Mouse (Mus musculus) midbrain, embryonic 11.5 days (tissue): Measurements from ENCODE around the gene Lrrd1. TPM values are rescaled to one million over a fixed set of nuclear protein-coding genes. Genes with fewer than 3 reads are reported as not detected.

ENCODE experiments used
- ATAC-seq: fragments of 200-750 bp; cut with Nextera tagmentation; 2 replicates; pipeline ENCODE4 v1.8.0; 2017; ENCODE audit warnings: moderate TSS enrichment, moderate library complexity; ENCODE audit not compliant: low FRiP score
- DNase-seq: peaks from one replicate; pipeline ENCODE4 v3.0.0; 2015; ENCODE audit warnings: low spot score; ENCODE audit errors: missing footprints
- H3K27ac ChIP-seq: fragments of 300-500 bp; sonication (generic); 2 replicates; pipeline ENCODE4 v1.5.1; 2014; ENCODE audit warnings: low read depth, low read length
- H3K27me3 ChIP-seq: fragments of 300-500 bp; sonication (generic); 2 replicates; pipeline ENCODE4 v1.6.1; 2014; ENCODE audit warnings: mild to moderate bottlenecking, low read length, moderate library complexity, mixed read lengths; ENCODE audit not compliant: control insufficient read depth, insufficient read depth
- H3K36me3 ChIP-seq: fragments of 300-500 bp; sonication (generic); 2 replicates; pipeline ENCODE4 v1.6.1; 2014; ENCODE audit warnings: mild to moderate bottlenecking, low read length, moderate library complexity, mixed read lengths; ENCODE audit not compliant: control insufficient read depth, insufficient read depth
- H3K4me1 ChIP-seq: fragments of 300-500 bp; sonication (generic); 2 replicates; pipeline ENCODE4 v1.6.1; 2014; ENCODE audit warnings: low read length; ENCODE audit not compliant: control insufficient read depth, insufficient read depth
- H3K4me2 ChIP-seq: fragments of 300-500 bp; sonication (generic); 2 replicates; pipeline ENCODE4 v1.6.1; 2014; ENCODE audit warnings: mild to moderate bottlenecking, moderate library complexity
- H3K4me3 ChIP-seq: fragments of 300-500 bp; sonication (generic); 2 replicates; pipeline ENCODE4 v1.5.1; 2014; ENCODE audit warnings: low read depth, low read length
- H3K9ac ChIP-seq: fragments of 300-500 bp; sonication (generic); 2 replicates; pipeline ENCODE4 v1.6.1; 2014; ENCODE audit warnings: low read length
- H3K9me3 ChIP-seq: fragments of 300-500 bp; sonication (generic); 2 replicates; pipeline ENCODE4 v1.6.1; 2016; ENCODE audit warnings: low read length; ENCODE audit not compliant: control insufficient read depth
- WGBS: fragments of 180-500 bp; shearing (Covaris S2); extraction: QIAGEN DNeasy Blood & Tissue Kit; methylation state at CpG from one replicate; pipeline ENCODE4 v1.1.7; 2014; 5-methylcytosine and 5-hydroxymethylcytosine counted together
- polyA plus RNA-seq: library from polyadenylated mRNA; unstranded; fragments of >200 nt; fragmentation: Nextera tagmentation; extraction: Ambion mirVana; gene quantifications from 2 replicates; pipeline ENCODE4 v1.2.1, GENCODE M21; 2014

Gene Lrrd1
- polyA plus RNA-seq, 1 experiment from 2014 or later: 0.10 TPM

DNA sequence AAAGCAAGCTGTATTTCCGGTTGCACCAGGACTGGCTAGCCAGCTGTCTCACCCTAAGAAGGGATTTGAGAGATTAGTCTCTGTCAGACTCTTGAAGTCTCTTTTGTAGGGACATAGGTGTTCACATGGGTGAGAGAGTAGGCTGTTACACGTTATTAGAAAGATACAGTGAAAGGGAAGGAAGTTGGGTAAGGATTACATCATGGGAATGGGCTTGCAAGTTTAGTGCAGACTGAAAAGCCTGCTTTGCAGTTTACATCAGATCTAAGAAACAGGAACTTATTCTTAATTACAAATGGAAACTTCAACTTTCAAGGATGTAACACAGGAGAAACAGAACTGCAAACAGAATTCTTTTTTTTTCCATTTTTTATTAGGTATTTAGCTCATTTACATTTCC, 60.5 kb downstream of the Lrrd1 start:
- WGBS: 75% methylated on average over 2 of the region's 2 CpGs
- ATAC-seq: no peak

More for the DNA sequence above, 60.5 kb downstream of the Lrrd1 start:
- no peak overlapping the region for H3K4me3 ChIP-seq
- no peak for DNase-seq
- no peaks in the 10 kb centered on the region for H3K9me3 ChIP-seq
- H3K27me3 ChIP-seq: no peaks in the 10 kb centered on the region
- H3K9ac ChIP-seq: no peak overlapping the region
- no peak overlapping the region for H3K4me2 ChIP-seq
- no peaks in the 10 kb centered on the region for H3K36me3 ChIP-seq
- no peak overlapping the region for H3K27ac ChIP-seq
- H3K4me1 ChIP-seq: no peaks in the 10 kb centered on the region

Other genes with a start within 250 kb of the Lrrd1 start
- gene Pex1, start 249.1 kb upstream of the Lrrd1 start, polyA plus RNA-seq: 13.3 and 13.6 TPM in 2 replicates
- 13.8 and 15.9 TPM in 2 replicates for gene Rbm48, start 248.6 kb upstream of the Lrrd1 start, polyA plus RNA-seq
- not detected in 2 replicates for gene Tmbim7, start 194.0 kb upstream of the Lrrd1 start, polyA plus RNA-seq
- 86.4 and 88.8 TPM in 2 replicates for gene Gatad1, start 188.0 kb upstream of the Lrrd1 start, polyA plus RNA-seq
- gene Ankib1, start 42.2 kb upstream of the Lrrd1 start, polyA plus RNA-seq: 15.0 and 15.9 TPM in 2 replicates
- gene Krit1, start 42.0 kb upstream of the Lrrd1 start, polyA plus RNA-seq: 68.0 and 77.8 TPM in 2 replicates
- 10.4 and 12.2 TPM in 2 replicates for gene Mterf1a, start 48.8 kb downstream of the Lrrd1 start, polyA plus RNA-seq
- gene Akap9, start 82.9 kb downstream of the Lrrd1 start, polyA plus RNA-seq: 149 and 172 TPM in 2 replicates